Mouse (Mus musculus): ENCODE measurements around the gene Plxna3. TPM values are rescaled to one million over a fixed set of nuclear protein-coding genes. Genes with fewer than 3 reads are reported as not detected.
A peak's percentile ranks its signal among the peaks of the same experiment; 100 is the strongest.
"Not testable (repeated sequence)": the region's sequence is repeated elsewhere in the genome, so short reads cannot be mapped to it uniquely, and the experiment has no call there.

Plxna3 gene
- polyA plus RNA-seq, 1 experiment from 2014 or later = 6.9 TPM

- H3K4me2 ChIP-seq = peak within 1 kb of the TSS; percentile 68
- peak within 1 kb of the TSS; percentile 15; the same call in 1 of the 2 replicates for H3K27ac ChIP-seq (ENCODE audit: low read depth, low read length)
- H3K9me3 ChIP-seq (replicated peaks; ENCODE audit: control insufficient read depth, low read length) = no peaks in the 10 kb centered on the region
- H3K36me3 ChIP-seq (ENCODE audit: control insufficient read depth, insufficient read depth, low read length) = no peaks in the 10 kb centered on the region
- WGBS (ENCODE audit: insufficient replicate concordance) = 18% methylated on average over 9 of the region's 22 CpGs
- no peaks in the 10 kb centered on the region for H3K27me3 ChIP-seq (ENCODE audit: control insufficient read depth, insufficient read depth, low read length)
- peak within 1 kb of the TSS; percentile 50 for H3K4me3 ChIP-seq (ENCODE audit: low read depth, low read length)
- peak within 1 kb of the TSS; percentile 72 for H3K9ac ChIP-seq (ENCODE audit: low read depth, low read length)
- H3K4me1 ChIP-seq (ENCODE audit: control insufficient read depth, insufficient read depth, low read length) = no peaks in the 10 kb centered on the region
- ATAC-seq (replicated peaks; ENCODE audit: insufficient number of reproducible peaks, low FRiP score, low TSS enrichment) = 0 out of 2 replicates have a peak, but pooled peaks have one; percentile 65
Measured at GRCm38 (mm10) chrX:74353467-74353770, 24.6 kb downstream of the Plxna3 start, which contains the start of gene Lage3. Lage3 (minus strand) TSS chrX:74353618.

- not testable (repeated sequence) for H3K9me3 ChIP-seq (replicated peaks; ENCODE audit: control insufficient read depth, low read length); ATAC-seq (replicated peaks; ENCODE audit: insufficient number of reproducible peaks, low FRiP score, low TSS enrichment); H3K4me3 ChIP-seq (ENCODE audit: low read depth, low read length); H3K4me2 ChIP-seq; H3K27me3 ChIP-seq (ENCODE audit: control insufficient read depth, insufficient read depth, low read length); H3K36me3 ChIP-seq (ENCODE audit: control insufficient read depth, insufficient read depth, low read length); H3K27ac ChIP-seq (ENCODE audit: low read depth, low read length); H3K4me1 ChIP-seq (ENCODE audit: control insufficient read depth, insufficient read depth, low read length); H3K9ac ChIP-seq (ENCODE audit: low read depth, low read length)
- WGBS (ENCODE audit: insufficient replicate concordance) = 65% methylated on average over 3 of the region's 3 CpGs
Measured at GRCm38 (mm10) chrX:74357069-74357468, 28.2 kb downstream of the Plxna3 start.

GRCm38 (mm10) chrX:74359171-74359570, 30.3 kb downstream of the Plxna3 start:
- H3K4me2 ChIP-seq = no peak overlapping the region
- no peak overlapping the region for H3K27ac ChIP-seq (ENCODE audit: low read depth, low read length)
- H3K36me3 ChIP-seq (ENCODE audit: control insufficient read depth, insufficient read depth, low read length) = no peaks in the 10 kb centered on the region
- no peaks in the 10 kb centered on the region for H3K9me3 ChIP-seq (replicated peaks; ENCODE audit: control insufficient read depth, low read length)
- H3K4me3 ChIP-seq (ENCODE audit: low read depth, low read length) = no peak overlapping the region
- no peaks in the 10 kb centered on the region for H3K4me1 ChIP-seq (ENCODE audit: control insufficient read depth, insufficient read depth, low read length)
- no peaks in the 10 kb centered on the region for H3K27me3 ChIP-seq (ENCODE audit: control insufficient read depth, insufficient read depth, low read length)
- no peak overlapping the region for H3K9ac ChIP-seq (ENCODE audit: low read depth, low read length)
- no peak for ATAC-seq (replicated peaks; ENCODE audit: insufficient number of reproducible peaks, low FRiP score, low TSS enrichment)
- WGBS (ENCODE audit: insufficient replicate concordance) = 41% methylated on average over 11 of the region's 11 CpGs

GRCm38 (mm10) chrX:74367512-74367911, 38.6 kb downstream of the Plxna3 start:
- H3K4me2 ChIP-seq = peak overlapping the region; percentile 68
- H3K36me3 ChIP-seq (ENCODE audit: control insufficient read depth, insufficient read depth, low read length) = no peaks in the 10 kb centered on the region
- H3K27ac ChIP-seq (ENCODE audit: low read depth, low read length) = no peak overlapping the region
- H3K9ac ChIP-seq (ENCODE audit: low read depth, low read length) = peak overlapping the region; percentile 87
- no peaks in the 10 kb centered on the region for H3K9me3 ChIP-seq (replicated peaks; ENCODE audit: control insufficient read depth, low read length)
- no peaks in the 10 kb centered on the region for H3K27me3 ChIP-seq (ENCODE audit: control insufficient read depth, insufficient read depth, low read length)
- no peaks in the 10 kb centered on the region; the same call in 1 of the 2 replicates for H3K4me1 ChIP-seq (ENCODE audit: control insufficient read depth, insufficient read depth, low read length)
- no peak for ATAC-seq (replicated peaks; ENCODE audit: insufficient number of reproducible peaks, low FRiP score, low TSS enrichment)
- WGBS (ENCODE audit: insufficient replicate concordance) = 63% methylated on average over 10 of the region's 10 CpGs
- H3K4me3 ChIP-seq (ENCODE audit: low read depth, low read length) = peak overlapping the region; percentile 65

GRCm38 (mm10) chrX:74368209-74368909, 39.5 kb downstream of the Plxna3 start:
- peak overlapping the region; percentile 65 for H3K4me3 ChIP-seq (ENCODE audit: low read depth, low read length)
- H3K27me3 ChIP-seq (ENCODE audit: control insufficient read depth, insufficient read depth, low read length) = no peaks in the 10 kb centered on the region
- 18% methylated on average over 48 of the region's 49 CpGs for WGBS (ENCODE audit: insufficient replicate concordance)
- no peaks in the 10 kb centered on the region for H3K36me3 ChIP-seq (ENCODE audit: control insufficient read depth, insufficient read depth, low read length)
- no peaks in the 10 kb centered on the region; the same call in 1 of the 2 replicates for H3K4me1 ChIP-seq (ENCODE audit: control insufficient read depth, insufficient read depth, low read length)
- peak overlapping the region; percentile 87 for H3K9ac ChIP-seq (ENCODE audit: low read depth, low read length)
- no peaks in the 10 kb centered on the region for H3K9me3 ChIP-seq (replicated peaks; ENCODE audit: control insufficient read depth, low read length)
- peak; percentile 58; the same call in 1 of the 2 replicates for ATAC-seq (replicated peaks; ENCODE audit: insufficient number of reproducible peaks, low FRiP score, low TSS enrichment)
- H3K4me2 ChIP-seq = peak overlapping the region; percentile 68
- H3K27ac ChIP-seq (ENCODE audit: low read depth, low read length) = peak overlapping the region; percentile 62

- no peaks in the 10 kb centered on the region for H3K4me1 ChIP-seq (ENCODE audit: control insufficient read depth, insufficient read depth, low read length)
- no peaks in the 10 kb centered on the region for H3K36me3 ChIP-seq (ENCODE audit: control insufficient read depth, insufficient read depth, low read length)
- peak within 1 kb of the TSS; percentile 70 for H3K4me2 ChIP-seq
- H3K9ac ChIP-seq (ENCODE audit: low read depth, low read length) = peak within 1 kb of the TSS; percentile 60
- WGBS (ENCODE audit: insufficient replicate concordance) = 13% methylated on average over 32 of the region's 32 CpGs
- H3K9me3 ChIP-seq (replicated peaks; ENCODE audit: control insufficient read depth, low read length) = no peaks in the 10 kb centered on the region
- H3K27me3 ChIP-seq (ENCODE audit: control insufficient read depth, insufficient read depth, low read length) = no peaks in the 10 kb centered on the region
- peak within 1 kb of the TSS; percentile 50 for H3K4me3 ChIP-seq (ENCODE audit: low read depth, low read length)
- peak; percentile 86 for ATAC-seq (replicated peaks; ENCODE audit: insufficient number of reproducible peaks, low FRiP score, low TSS enrichment)
- H3K27ac ChIP-seq (ENCODE audit: low read depth, low read length) = no peak within 1 kb of the TSS
Measured at GRCm38 (mm10) chrX:74372888-74373549, 44.2 kb downstream of the Plxna3 start, which contains the start of the genes Ubl4a and Slc10a3. Ubl4a (minus strand) TSS chrX:74373218. Slc10a3 (minus strand) TSS chrX:74373349.

- Histone ChIP-seq H3K36me3 (ENCODE audit: control insufficient read depth, insufficient read depth, low read length) (no peaks in the 10 kb centered on the region), H3K4me3 (ENCODE audit: low read depth, low read length) (no peak overlapping the region), H3K27me3 (ENCODE audit: control insufficient read depth, insufficient read depth, low read length) (no peaks in the 10 kb centered on the region), H3K4me2 (no peak overlapping the region), H3K4me1 (ENCODE audit: control insufficient read depth, insufficient read depth, low read length) (no peaks in the 10 kb centered on the region), H3K9me3 (replicated peaks; ENCODE audit: control insufficient read depth, low read length) (no peaks in the 10 kb centered on the region), H3K9ac (ENCODE audit: low read depth, low read length) (no peak overlapping the region), H3K27ac (ENCODE audit: low read depth, low read length) (no peak overlapping the region)
- 70% methylated on average over 2 of the region's 2 CpGs for WGBS (ENCODE audit: insufficient replicate concordance)
- no peak for ATAC-seq (replicated peaks; ENCODE audit: insufficient number of reproducible peaks, low FRiP score, low TSS enrichment)
Measured at GRCm38 (mm10) chrX:74384451-74384850, 55.6 kb downstream of the Plxna3 start.

GRCm38 (mm10) chrX:74388153-74388552, 59.3 kb downstream of the Plxna3 start:
- H3K36me3 ChIP-seq (ENCODE audit: control insufficient read depth, insufficient read depth, low read length) = no peaks in the 10 kb centered on the region
- H3K4me2 ChIP-seq = no peak overlapping the region
- no peaks in the 10 kb centered on the region for H3K9me3 ChIP-seq (replicated peaks; ENCODE audit: control insufficient read depth, low read length)
- H3K9ac ChIP-seq (ENCODE audit: low read depth, low read length) = no peak overlapping the region
- no peaks in the 10 kb centered on the region for H3K4me1 ChIP-seq (ENCODE audit: control insufficient read depth, insufficient read depth, low read length)
- no peak overlapping the region for H3K4me3 ChIP-seq (ENCODE audit: low read depth, low read length)
- H3K27ac ChIP-seq (ENCODE audit: low read depth, low read length) = no peak overlapping the region
- ATAC-seq (replicated peaks; ENCODE audit: insufficient number of reproducible peaks, low FRiP score, low TSS enrichment) = 0 out of 2 replicates have a peak, but pooled peaks have one; percentile 45
- no peaks in the 10 kb centered on the region for H3K27me3 ChIP-seq (ENCODE audit: control insufficient read depth, insufficient read depth, low read length)

All from heart, embryonic 11.5 days (tissue).